In genomic region chr13:47109239-47109638, GRCm38 (mm10) we compare ENCODE assay signal across 19 mouse cellular contexts. TPM values are rescaled to one million over a fixed set of nuclear protein-coding genes. Genes with fewer than 3 reads are reported as not detected.
DNase-seq lines count a peak whose midpoint lies in the region; ATAC-seq and TF ChIP-seq lines count a peak whose summit lies in the region.
"Had no signal": no experiment of that assay in that cellular context is flagged by ENCODE, and none has a peak within 500 bp of the region (broad histone marks: within the 10 kb centered on the region; RNA-seq: fewer than 3 reads in every experiment).

No protein-coding gene starts in this region.

- no peak for TF ChIP-seq POLR2A in bone marrow, adult 2 months (IDR thresholded peaks at IDR 0.05; ENCODE audit: borderline replicate concordance, control insufficient read depth, low read depth, low read length)

- H3K9ac ChIP-seq in intestine, embryonic 14.5 days (ENCODE audit: low read length): no peak overlapping the region
- no peak overlapping the region for H3K9ac ChIP-seq in intestine, postnatal 0 days (ENCODE audit: low read depth, low read length)
- H3K9ac ChIP-seq in liver, embryonic 13.5 days: peak overlapping the region; percentile 100
- H3K9ac ChIP-seq: forebrain, embryonic 15.5 days; hindbrain, embryonic 13.5 days had no signal

- H3K36me3 ChIP-seq in intestine, embryonic 14.5 days (ENCODE audit: control insufficient read depth, insufficient read depth, low read length): no peaks in the 10 kb centered on the region
- no peaks in the 10 kb centered on the region for H3K36me3 ChIP-seq in intestine, postnatal 0 days (ENCODE audit: control insufficient read depth, insufficient read depth)
- H3K36me3 ChIP-seq in liver, embryonic 13.5 days: no peaks in the 10 kb centered on the region; the same call in 1 of the 2 replicates
- H3K36me3 ChIP-seq: forebrain, embryonic 15.5 days; hindbrain, embryonic 13.5 days had no signal

- no peak for ATAC-seq in intestine, embryonic 14.5 days (replicated peaks; ENCODE audit: low FRiP score, low TSS enrichment, low read depth)
- ATAC-seq in intestine, postnatal 0 days: no peak
- ATAC-seq in liver, embryonic 13.5 days (ENCODE audit: low read depth): peak; percentile 78
- ATAC-seq: forebrain, embryonic 15.5 days; inflammation-experienced regulatory T-cells, adult 6 months had no signal

- H3K4me3 ChIP-seq in intestine, embryonic 14.5 days (ENCODE audit: low read depth, low read length): no peak overlapping the region
- no peak overlapping the region for H3K4me3 ChIP-seq in intestine, postnatal 0 days (ENCODE audit: low read depth, low read length)
- peak overlapping the region; percentile 15 for H3K4me3 ChIP-seq in bone marrow, adult 2 months (replicated peaks; ENCODE audit: control insufficient read depth, low read depth, low read length)
- H3K4me3 ChIP-seq in liver, embryonic 13.5 days (replicated peaks): peak overlapping the region; percentile 26
- H3K4me3 ChIP-seq: embryonic facial prominence, embryonic 10.5 days; forebrain, embryonic 15.5 days; heart, adult 2 months; hindbrain, embryonic 13.5 days; midbrain, embryonic 10.5 days had no signal

- no peaks in the 10 kb centered on the region for H3K9me3 ChIP-seq in intestine, embryonic 14.5 days (ENCODE audit: control insufficient read depth, low read length)
- no peaks in the 10 kb centered on the region for H3K9me3 ChIP-seq in intestine, postnatal 0 days (ENCODE audit: control insufficient read depth)
- H3K9me3 ChIP-seq in liver, embryonic 13.5 days (replicated peaks): no peaks in the 10 kb centered on the region
- H3K9me3 ChIP-seq: embryonic facial prominence, embryonic 10.5 days; forebrain, embryonic 15.5 days; hindbrain, embryonic 13.5 days; midbrain, embryonic 10.5 days had no signal

- peak; percentile 38 for DNase-seq in intestine, embryonic 14.5 days (ENCODE audit: low spot score)
- DNase-seq in liver, embryonic 13.5 days: peak; percentile 77
- DNase-seq in spleen, postnatal 4 days (ENCODE audit: low spot score in 2 of 2): peak; percentile 60 to 69
- DNase-seq in MN1 (ENCODE audit: low spot score): no peak
- DNase-seq in thymus, postnatal 4 days: no peak
- DNase-seq: cerebellum, adult 2 months; cerebellum, postnatal 36 days; gastrocnemius, postnatal 25 days; heart, adult 2 months; lung, adult 2 months; retina, postnatal 1 day; right cerebral cortex, postnatal 4 days had no signal

- WGBS in intestine, embryonic 14.5 days: 49% methylated on average over 2 of the region's 2 CpGs
- 48% methylated on average over 2 of the region's 2 CpGs for WGBS in intestine, postnatal 0 days
- WGBS in bone marrow, adult 2 months: 64% methylated on average over 2 of the region's 2 CpGs
- 24% methylated on average over 2 of the region's 2 CpGs for WGBS in liver, embryonic 13.5 days (ENCODE audit: insufficient replicate concordance)

- no peak for TF ChIP-seq CTCF in intestine, postnatal 0 days (IDR thresholded peaks at IDR 0.05; ENCODE audit: low read depth)
- TF ChIP-seq CTCF in bone marrow, adult 2 months (IDR thresholded peaks at IDR 0.05; ENCODE audit: control insufficient read depth, insufficient read depth, low read length): no peak

- no peaks in the 10 kb centered on the region for H3K27me3 ChIP-seq in intestine, embryonic 14.5 days (replicated peaks; ENCODE audit: control insufficient read depth, insufficient read depth, low read length)
- H3K27me3 ChIP-seq in intestine, postnatal 0 days (replicated peaks; ENCODE audit: control insufficient read depth, insufficient read depth, low read length): no peaks in the 10 kb centered on the region
- H3K27me3 ChIP-seq in liver, embryonic 13.5 days: no peaks in the 10 kb centered on the region
- H3K27me3 ChIP-seq: forebrain, embryonic 15.5 days had no signal

- H3K4me1 ChIP-seq in intestine, embryonic 14.5 days (replicated peaks; ENCODE audit: control insufficient read depth, insufficient read depth, low read length): peaks cover 4% of the 10 kb centered on the region; the same call in 1 of the 2 replicates
- no peaks in the 10 kb centered on the region for H3K4me1 ChIP-seq in intestine, postnatal 0 days (replicated peaks; ENCODE audit: control insufficient read depth, insufficient read depth, low read length)
- peaks cover 3% of the 10 kb centered on the region; the same call in 1 of the 2 replicates for H3K4me1 ChIP-seq in bone marrow, adult 2 months (ENCODE audit: control insufficient read depth, insufficient read depth, low read length)
- peaks cover 76% of the 10 kb centered on the region for H3K4me1 ChIP-seq in liver, embryonic 13.5 days (replicated peaks)

- no peak overlapping the region for H3K4me2 ChIP-seq in intestine, embryonic 14.5 days (ENCODE audit: low read length)
- no peak overlapping the region for H3K4me2 ChIP-seq in intestine, postnatal 0 days (replicated peaks; ENCODE audit: low read depth)
- peak overlapping the region; percentile 82 for H3K4me2 ChIP-seq in liver, embryonic 13.5 days
- H3K4me2 ChIP-seq: forebrain, embryonic 15.5 days; hindbrain, embryonic 13.5 days had no signal

- no peak overlapping the region for H3K27ac ChIP-seq in intestine, embryonic 14.5 days (ENCODE audit: low read depth)
- H3K27ac ChIP-seq in intestine, postnatal 0 days (ENCODE audit: low read depth, low read length): no peak overlapping the region
- H3K27ac ChIP-seq in bone marrow, adult 2 months (ENCODE audit: control insufficient read depth, insufficient read depth, low read depth, low read length, poor library complexity): peak overlapping the region; percentile 82
- H3K27ac ChIP-seq in liver, embryonic 13.5 days: peak overlapping the region; percentile 98
- H3K27ac ChIP-seq: embryonic facial prominence, embryonic 10.5 days; forebrain, embryonic 15.5 days; heart, adult 2 months; hindbrain, embryonic 13.5 days; midbrain, embryonic 10.5 days had no signal

RNA-seq across cellular contexts. Expression of gene Dek, which starts 3.2 kb away (rescaled TPM):
- polyA plus RNA-seq in intestine, embryonic 14.5 days (2014; fragmentation: Nextera tagmentation; extraction: Ambion mirVana): 217 and 226 TPM in 2 replicates
- polyA plus RNA-seq in intestine, postnatal 0 days (2015; fragmentation: Nextera tagmentation; extraction: Ambion mirVana): 115 and 120 TPM in 2 replicates
- 504 and 514 TPM in 2 replicates for polyA plus RNA-seq in bone marrow, adult 2 months (2011; ENCODE audit: insufficient read depth, insufficient read length, low replicate concordance, missing spikeins)
- 493 and 566 TPM in 2 replicates for polyA plus RNA-seq in liver, embryonic 13.5 days (2015; fragmentation: Nextera tagmentation; extraction: Ambion mirVana)

RNA-seq across cellular contexts. Expression of gene Rnf144b, which starts 13.2 kb away (rescaled TPM):
- polyA plus RNA-seq in intestine, embryonic 14.5 days (2014; fragmentation: Nextera tagmentation; extraction: Ambion mirVana): 1.2 and 1.8 TPM in 2 replicates
- 1.7 and 2.0 TPM in 2 replicates for polyA plus RNA-seq in intestine, postnatal 0 days (2015; fragmentation: Nextera tagmentation; extraction: Ambion mirVana)
- polyA plus RNA-seq in bone marrow, adult 2 months (2011; ENCODE audit: insufficient read depth, insufficient read length, low replicate concordance, missing spikeins): 3.8 and 8.3 TPM in 2 replicates
- polyA plus RNA-seq in liver, embryonic 13.5 days (2015; fragmentation: Nextera tagmentation; extraction: Ambion mirVana): 0.93 and 0.98 TPM in 2 replicates

Comparison
In these comparisons a context has a peak if more than half of its experiments do, and no peak if none do; other contexts are left out.
1. DNase-seq: peak in intestine, embryonic 14.5 days (single experiment), liver, embryonic 13.5 days (single experiment) and spleen, postnatal 4 days (2 of 2); none in MN1 (single experiment) and thymus, postnatal 4 days (single experiment).
2. H3K27ac ChIP-seq: peak in bone marrow, adult 2 months (single experiment) and liver, embryonic 13.5 days (single experiment); none in intestine, embryonic 14.5 days (single experiment) and intestine, postnatal 0 days (single experiment).
3. H3K4me3 ChIP-seq: peak in bone marrow, adult 2 months (single experiment) and liver, embryonic 13.5 days (single experiment); none in intestine, embryonic 14.5 days (single experiment) and intestine, postnatal 0 days (single experiment).